Mouse (Mus musculus) MEL-GATA-1-ER (cell line): Measurements from ENCODE around the gene Fmnl3.

Source experiments
- DNase-seq: peaks from one replicate; pipeline ENCODE4 v3.0.0-alpha.2; 2012; ENCODE audit warnings: low read depth; ENCODE audit errors: extremely low read depth

Fmnl3 gene

DNA sequence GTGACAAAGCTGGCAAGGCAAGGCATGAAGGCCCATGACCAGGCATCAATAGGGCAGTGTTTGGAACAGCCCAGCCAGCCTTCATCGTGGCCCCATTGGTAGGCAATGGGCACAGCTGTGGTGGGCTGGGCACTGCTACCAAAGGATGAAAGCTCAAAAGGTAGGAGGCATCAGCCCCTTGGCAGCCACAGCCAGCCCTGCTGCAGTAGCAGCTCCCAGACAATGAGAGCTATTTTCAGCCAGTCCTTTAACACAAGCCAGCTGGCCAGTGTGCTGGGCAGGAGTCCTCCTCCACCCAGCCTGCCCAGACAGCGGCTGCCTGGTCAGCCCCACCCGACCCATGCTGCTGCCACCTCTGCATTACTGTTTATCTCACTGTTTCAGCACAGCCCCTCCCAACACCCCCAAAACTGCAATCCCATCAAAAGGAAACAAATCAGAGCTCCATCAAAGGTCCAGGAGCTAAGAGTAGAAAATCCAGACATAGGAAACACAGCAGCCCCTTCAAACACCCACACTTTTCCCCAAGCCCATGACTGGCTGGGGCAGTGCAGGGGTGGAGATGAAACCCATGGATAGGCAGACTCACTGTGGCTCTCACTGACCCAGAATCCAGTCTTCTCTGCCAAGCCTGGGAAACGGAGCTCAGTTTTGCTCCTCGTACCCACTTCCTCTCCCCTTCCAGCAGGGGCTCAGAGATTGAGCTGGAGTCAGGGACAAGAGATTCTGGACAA is 26.7 kb downstream of the Fmnl3 start:
- no peak for DNase-seq

DNA sequence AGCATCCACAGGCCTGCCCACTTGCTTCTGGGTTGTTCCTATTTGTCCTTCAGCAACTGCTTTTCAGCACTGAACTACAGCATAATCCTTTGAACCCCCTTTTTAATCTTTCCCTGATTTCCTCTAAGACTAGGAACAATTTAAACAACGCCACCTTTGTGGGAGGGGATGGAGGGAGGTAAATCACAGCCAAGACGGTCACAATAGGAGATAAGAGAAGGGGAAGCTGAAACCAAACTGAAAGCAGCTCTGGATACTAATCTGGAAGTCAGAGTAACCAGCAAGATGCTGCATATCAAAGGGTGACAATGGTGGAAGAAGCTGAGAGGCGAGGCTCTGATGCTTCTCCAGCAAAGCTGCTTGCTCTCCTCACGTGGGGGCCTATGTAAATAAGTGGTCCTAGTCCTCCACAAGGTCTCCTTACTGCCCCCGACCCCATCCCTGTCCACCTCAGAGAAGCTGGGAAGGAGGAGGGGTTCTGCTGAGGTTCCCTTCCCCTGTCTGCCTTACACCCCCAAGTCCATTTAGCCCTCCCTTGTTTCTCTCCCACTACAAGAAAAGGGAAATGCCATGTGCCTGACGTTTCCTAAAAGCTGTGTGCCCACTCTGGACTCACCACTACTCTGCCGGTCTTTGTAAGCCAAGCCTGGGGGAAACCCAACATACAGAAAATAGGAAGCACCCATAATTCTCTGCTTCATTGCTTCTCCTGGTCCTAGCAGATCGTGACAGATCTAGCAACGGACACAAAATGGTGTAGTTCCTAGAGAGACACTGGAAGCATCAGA is 27.9 kb downstream of the Fmnl3 start:
- no peak for DNase-seq

DNA sequence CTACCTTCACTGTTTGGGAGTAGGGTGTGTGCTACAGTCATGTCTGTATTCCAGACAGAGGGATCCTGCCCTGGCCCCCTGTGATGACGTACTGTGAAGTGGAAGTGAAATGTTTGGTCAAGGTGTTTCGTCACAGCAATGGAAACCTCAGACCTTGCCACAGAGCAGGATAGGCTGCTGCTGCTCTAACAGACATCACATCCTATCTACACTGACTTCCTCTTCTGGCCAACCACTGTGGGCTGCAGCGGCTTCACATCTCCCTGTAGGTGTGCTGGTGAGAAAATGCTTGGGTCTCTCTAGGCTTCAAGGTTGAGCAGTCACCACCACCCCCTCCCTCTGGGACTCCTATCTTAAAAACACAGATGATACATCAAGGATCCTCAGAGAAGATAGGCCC is 29.2 kb downstream of the Fmnl3 start:
- DNase-seq, result peak; percentile 54

DNA sequence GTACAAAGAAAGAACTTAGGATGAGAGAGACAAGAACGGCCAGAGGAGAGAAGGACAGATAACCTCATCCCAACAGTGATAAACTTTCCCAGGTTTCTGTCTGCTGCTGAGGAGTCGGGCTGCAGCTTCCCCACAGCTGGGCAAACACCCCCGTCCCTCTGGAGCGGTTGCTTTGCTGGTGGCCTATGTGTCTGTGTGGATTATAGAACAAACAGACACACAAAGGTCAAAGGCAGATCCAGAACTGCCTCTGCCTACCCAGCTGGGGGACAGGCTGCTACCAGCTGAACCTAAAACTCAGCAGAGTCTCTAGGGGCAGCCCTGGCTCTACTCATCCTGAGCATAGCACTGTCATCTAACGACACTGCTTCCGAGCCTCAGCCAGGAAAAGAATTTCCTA is 30.6 kb downstream of the Fmnl3 start:
- no peak for DNase-seq

DNA sequence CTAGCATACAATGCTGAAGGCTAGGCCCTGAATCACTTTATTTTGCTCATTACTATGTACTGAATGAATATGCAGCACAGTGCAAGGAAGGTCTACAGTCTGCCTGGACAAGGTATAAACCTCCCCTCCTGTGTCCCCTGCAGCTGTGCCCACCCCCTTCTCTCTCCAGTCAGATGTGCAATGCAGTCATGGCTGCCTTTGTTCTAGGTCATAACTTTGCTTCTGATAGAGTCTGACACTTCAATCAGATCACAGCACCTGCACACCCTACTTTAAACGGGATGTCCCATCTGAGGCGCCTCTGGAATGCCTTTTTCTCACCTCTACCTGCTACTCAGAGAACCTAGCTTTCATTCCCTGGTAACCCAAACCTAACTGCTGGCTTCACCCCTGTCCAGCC is 31.4 kb downstream of the Fmnl3 start:
- no peak for DNase-seq

DNA sequence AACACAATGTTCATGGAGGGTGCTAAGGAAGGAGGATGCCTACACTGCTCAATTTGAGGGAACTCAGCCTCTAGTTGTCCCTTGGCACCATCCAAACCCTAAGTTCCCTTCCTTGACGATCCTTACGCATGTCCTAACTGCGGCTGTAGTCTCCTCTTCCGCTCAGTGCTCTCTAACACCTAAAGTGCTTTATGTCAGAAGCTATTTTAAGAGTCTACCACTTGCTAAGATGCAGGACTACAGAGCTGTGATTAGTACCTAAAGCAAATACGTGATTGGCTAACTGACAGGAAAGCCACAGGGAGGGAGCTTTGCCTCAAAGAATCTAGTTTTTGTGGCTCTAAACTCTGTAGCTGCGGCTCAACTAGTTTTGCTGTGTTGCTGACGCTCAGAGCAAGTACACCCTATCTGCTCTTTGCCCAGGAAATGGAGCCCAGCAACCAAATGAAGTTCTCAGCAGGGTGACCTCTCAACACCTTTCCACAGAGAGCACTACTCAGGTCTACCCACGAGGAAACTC is 34.4 kb downstream of the Fmnl3 start:
- DNase-seq, result no peak

DNA sequence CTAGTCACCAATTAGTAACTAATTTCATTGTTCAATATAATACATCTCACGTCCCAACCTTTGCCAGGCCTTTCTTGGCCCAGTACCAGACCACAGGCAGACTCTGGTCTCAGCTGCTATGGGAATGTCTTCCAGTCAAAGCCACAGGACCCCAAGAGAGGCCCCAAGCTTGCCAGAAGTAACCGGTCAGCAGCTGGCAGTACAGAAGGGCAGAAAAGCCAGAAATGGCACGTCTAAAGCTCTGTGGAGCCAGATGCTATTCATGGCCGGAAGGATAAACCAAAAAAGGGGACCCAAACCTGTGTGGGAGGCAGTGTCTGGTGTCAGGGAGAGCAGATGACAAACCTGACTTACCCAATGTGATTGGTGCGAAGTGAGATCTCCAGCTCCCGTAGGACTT is 35.8 kb downstream of the Fmnl3 start:
- DNase-seq, result no peak

DNA sequence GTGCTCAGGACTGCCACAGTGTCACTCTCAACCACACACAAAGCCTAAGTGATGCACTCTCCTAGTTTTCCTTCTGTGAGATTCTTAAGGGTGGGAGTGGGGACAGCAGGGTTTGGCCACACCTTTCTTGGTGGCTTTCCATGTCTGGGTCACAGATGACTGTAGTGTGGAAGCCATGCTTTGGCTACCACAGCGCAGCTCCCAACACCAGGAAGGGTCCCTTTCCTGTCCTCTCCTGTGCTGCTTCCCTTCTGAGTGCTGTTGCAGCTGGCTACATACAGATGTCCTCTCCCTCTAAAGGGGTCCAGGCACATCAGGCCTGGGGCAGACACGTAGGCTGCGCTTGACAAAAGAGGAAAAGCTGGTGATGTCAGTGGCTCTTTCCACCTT is 36.6 kb downstream of the Fmnl3 start:
- no peak for DNase-seq

DNA sequence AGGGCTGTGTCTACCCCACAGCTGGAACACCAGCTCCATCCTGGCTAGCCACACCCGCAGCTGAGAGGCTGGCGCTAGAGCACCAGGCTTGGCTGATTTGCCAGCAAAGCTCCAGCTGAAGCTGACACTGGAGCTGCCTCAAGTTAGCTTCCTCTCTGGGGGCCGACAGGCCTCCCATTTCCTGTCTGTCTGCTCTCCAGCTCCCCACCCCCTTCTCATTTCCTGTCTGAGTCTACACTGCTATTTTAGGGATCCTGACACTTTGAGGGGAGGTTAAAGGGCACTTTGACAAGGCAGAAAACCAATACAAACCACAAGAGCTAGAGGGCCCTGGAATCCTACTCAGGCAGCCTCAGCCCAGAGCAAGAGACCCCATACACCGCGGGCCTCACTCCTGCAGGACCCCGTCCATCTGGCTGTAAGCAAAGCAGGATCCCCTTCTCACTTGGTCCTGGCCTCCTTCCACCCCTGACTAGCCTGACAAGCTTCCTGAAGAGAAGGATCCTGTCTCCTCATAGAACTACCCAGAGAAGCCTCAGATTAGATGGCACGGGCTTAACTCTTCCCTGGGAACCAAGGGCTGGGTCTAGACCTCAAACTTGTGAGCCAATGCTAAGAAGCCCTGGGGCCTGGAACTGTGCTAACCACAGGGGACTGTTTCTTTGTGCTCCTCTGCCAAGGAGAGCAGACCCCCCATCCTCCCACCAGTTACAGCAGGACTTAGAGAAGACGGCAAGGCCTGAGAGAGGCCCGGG is 37.2 kb downstream of the Fmnl3 start:
- peak; percentile 86 for DNase-seq

DNA sequence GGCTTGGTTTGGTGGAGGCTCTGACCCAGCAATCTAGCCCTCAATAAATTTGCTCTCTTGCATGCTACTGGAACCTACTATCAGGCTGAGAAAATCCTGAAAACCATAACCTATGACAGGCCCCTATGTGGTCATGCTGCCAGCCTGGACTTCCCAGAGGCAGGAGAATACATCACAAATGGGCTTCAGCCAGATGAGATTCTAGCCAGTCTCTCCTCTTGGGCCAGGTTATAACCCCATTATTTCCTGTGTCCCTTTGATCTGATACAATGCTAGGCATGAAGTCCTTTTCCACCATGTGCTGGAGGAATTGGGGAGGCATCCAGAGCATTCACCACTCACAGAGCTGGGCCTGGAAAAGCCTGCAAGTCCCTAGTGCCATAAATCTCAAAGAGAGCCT is 38.2 kb downstream of the Fmnl3 start:
- no peak for DNase-seq

DNA sequence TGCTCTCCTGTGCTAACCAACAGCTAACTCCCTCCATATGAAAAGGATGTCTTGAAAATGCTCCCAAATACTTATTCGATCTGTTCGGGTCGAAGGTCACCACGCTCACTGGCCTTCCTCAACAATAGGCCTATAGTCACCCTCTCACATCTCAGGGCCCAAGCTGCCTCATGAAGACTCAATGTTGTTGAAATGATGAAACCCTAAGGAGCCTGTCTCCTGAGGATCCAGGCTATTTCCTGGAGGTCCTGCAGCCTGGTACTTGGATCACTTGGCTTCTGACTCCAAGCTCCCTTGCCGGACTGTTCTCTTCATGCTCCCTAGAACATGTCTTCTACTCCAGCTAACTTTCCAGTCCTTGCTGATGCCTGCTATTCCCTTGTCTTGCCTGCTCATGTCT is 38.9 kb downstream of the Fmnl3 start:
- DNase-seq, result no peak

DNA sequence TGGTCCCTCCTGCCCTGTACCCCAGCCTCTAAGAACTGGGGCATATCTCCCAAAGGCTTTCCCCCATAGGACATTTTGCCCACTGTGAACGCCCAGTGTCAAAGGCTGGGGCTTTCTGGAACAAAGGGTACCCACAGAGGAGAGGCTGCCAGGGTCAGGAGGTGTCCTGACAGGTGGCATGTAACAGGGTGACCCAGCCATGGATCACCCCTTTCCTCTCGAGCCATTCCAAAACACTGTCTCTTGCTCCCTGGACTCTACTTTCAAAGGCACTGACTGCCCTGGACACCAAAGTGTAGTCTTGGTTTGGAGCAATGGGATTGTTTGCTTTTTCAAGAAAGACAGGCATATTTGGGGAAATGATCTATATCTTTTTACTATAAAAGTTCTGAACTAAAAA is 40.0 kb downstream of the Fmnl3 start:
- no peak for DNase-seq

DNA sequence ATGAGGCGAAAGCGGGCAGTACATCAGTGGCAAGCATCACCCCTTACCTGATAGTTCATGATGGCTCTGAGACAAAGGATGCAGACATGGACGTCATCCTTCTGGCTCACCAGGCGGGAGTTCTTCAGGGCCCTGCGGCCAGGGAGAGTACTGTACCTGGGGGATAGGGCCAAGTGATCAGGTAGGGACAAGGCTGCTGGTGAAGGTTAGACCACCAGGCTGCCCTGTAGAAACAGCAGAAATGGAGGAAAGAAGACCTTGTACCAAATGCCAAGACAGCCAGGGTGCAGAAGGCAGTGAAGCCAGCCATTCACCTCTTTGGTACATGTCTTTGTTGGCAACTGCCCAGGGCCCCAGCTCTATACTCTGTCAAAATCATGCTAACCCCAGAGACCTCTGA is 42.3 kb downstream of the Fmnl3 start:
- DNase-seq, result no peak

DNA sequence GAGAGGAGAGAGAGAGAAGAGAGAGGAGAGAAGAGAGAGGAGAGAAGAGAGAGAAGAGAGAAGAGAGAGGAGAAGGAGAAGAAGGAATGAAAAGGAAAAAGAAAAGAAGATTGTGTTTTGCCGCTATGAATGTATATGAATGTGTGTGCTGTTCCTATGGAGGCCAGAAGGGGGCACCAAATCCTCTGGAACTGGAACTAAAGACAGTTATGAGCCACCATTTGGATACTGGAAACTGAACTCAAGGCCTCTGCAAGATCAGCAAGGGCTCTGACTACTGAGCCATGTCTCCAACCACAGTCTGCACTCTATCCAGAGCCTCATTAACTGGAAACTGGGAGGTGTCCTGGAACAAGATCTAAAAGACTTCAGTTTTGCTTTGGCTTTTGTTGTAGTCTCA is 43.3 kb downstream of the Fmnl3 start:
- peak; percentile 47 for DNase-seq

DNA sequence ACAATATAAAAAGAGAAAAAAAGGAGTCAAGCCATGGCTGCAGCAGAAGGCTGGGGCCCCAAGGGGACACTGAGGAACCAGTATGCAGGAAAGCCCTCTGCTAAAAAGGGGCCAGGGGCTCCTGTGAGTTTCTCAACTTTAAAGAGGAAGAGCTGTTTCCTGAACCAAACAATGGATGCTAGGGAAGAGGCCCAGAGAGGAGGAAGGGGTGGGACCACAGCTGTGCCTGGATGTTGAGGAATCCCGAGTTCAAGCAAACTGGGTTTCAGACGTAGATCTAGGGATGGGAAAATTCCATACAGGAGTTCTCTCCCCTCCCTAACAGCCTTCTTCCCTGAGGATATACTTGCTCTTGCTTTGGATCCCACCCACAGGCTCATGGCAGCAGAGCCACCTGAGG is 43.9 kb downstream of the Fmnl3 start:
- DNase-seq, result no peak

DNA sequence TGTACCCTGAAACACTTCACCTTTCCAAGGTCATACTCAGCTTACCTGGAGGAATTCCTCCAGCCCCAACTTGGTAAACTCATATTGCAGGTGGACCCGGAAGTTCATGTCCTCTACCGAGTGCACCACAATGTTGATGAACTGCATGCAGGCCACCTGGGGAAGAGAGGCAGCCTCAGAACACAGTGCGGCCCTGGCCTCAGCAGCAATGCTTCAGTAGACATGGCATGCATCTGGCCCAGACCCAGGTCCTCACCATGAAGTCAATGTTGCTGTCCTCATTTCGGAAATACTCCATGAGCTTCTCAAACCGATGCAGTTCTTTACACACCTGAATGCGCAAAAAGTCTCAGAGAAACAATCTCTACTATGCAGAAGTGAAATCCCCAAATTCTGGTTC is 44.7 kb downstream of the Fmnl3 start:
- no peak for DNase-seq

DNA sequence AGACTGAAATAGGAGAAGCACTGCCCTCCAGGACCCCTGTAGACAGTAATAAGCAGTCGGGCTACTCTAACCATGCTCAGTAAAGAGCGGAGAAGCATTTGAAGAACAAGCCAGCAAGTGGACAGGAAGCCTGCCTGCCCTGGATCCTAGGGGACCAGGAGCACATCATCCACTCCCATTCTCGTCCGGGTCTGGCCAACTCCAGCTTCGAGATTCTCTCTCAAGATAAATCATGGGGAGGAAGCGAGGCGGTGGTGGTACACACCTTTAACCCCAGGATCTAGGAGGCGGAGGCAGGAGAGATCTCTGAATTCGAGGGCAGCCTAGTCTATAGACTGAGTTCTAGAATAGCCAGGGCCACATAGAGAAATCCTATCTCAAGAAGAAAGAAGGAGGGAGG is 46.1 kb downstream of the Fmnl3 start:
- DNase-seq, result no peak

DNA sequence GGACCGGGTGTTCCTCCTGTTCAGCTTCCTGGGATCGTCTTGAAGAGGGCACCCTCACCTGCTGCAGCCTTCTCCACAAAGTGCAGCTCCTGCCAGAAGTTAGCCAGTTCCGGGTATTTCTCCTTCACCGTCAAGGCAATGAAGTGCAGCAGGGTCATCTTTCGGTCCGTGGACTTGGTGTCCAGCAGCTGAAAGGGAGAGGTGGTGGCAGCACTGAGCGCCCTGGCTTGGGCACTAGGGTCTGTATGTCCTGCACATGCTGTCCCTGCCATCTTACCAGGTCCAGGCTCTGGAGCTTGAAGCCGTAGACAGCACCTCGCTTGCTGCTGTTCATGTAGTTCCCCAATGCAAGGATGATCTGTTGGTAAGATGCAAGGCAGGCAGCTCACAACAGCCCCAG is 49.3 kb downstream of the Fmnl3 start:
- DNase-seq, result no peak

DNA sequence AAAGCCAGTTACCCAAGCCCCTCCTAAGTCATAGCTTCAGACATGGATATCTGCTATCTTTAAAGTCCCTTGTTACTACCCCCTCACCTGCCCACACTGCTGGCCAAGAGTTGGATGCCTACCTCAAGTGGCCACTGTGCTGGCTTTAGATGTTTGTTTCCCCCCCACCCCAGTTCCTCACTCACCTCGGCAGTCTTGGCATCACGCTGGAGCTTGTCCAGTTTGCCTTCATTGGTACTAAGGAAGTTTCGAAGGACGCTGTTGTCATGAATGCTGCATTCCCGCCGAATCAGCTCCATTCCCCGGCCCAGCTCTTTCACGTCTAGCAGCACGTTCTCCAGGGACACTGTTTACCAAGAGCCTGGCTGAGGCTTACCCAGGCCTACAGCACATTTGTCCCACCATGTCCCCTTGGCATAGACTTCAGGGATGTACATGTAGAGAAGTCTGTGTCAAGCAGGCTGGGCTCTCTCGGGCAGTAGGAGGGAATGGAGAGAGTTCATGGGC is 50.1 kb downstream of the Fmnl3 start:
- DNase-seq, result no peak

DNA sequence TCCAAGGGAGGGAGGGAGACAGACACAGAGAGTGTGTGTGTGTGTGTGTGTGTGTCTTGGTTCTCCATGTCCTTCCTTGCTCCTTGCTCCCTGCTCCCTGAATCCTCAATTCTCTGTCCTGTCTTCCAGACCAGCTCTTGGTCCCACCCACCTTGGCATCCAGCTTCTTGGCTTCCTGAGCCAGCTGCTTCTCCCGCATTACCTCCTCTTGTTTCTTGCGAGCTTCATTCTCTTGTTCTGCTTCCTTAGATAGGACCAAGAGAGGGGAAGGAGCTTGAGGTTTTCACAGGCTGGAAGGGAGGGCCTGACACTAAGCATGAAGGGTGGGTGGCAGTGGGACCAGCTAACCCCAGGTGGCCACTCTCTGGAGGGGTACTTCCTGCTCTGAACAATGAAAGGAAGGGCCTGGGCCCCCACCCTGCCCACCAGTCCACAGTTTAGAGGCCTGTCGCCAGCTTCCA is 50.8 kb downstream of the Fmnl3 start:
- DNase-seq, result no peak

DNA sequence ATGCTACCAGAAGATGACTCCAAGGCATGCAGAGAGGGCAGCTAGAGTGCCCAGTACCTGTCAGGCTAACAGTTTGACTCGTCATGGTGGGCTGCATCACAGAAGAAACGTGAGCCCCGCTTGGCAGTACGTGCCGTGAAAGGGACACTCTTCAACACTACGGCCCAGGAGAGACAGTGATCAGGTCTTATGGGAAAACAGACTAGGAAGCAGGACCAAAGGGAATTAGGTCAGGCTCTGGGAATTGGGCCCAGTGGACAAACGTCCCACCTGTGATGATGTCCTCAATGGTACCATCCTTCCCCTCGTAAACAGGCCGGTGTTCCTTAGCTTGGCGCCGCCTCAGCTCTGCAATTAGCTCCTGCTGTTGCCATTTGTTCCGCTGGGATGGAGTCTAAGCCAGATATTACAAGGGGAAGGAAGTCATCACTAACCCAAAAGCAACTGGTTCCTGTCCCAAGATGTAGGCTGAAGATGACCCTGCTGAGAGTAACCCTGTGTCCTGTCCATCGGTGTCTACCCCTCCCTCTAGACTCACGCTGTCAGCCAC is 51.3 kb downstream of the Fmnl3 start:
- DNase-seq, result no peak

DNA sequence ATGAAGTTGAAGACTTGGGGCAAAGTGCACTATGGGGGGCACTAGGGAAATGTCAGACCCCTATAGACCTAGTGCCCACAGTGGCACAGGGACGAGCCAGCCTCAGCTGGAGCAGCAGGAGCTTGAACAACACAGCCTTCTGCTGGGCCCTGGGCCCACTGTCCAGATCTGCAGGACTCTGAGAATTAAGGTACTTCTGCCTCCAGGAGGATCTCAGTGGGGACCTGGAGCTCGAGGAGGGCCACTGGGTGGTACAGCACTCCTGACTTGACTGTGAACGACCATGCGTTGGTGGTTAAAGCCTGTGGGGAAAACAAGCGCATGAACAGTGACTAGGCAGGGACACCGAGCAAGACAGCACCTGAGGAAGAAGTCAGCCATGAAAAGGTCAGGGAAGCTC is 52.2 kb downstream of the Fmnl3 start:
- DNase-seq, result no peak
